Mouse (Mus musculus) c-Kit-positive CD71-positive TER-119-positive erythroid progenitor cells, embryonic 14.5 days (primary cell): ENCODE data around the gene Lax1.
"Not testable (repeated sequence)": the region's sequence is repeated elsewhere in the genome, so short reads cannot be mapped to it uniquely, and the experiment has no call there.

Experiments
- DNase-seq: peaks from one replicate; pipeline ENCODE4 v3.0.0-alpha.2; 2013; ENCODE audit warnings: low spot score

Gene Lax1

DNA sequence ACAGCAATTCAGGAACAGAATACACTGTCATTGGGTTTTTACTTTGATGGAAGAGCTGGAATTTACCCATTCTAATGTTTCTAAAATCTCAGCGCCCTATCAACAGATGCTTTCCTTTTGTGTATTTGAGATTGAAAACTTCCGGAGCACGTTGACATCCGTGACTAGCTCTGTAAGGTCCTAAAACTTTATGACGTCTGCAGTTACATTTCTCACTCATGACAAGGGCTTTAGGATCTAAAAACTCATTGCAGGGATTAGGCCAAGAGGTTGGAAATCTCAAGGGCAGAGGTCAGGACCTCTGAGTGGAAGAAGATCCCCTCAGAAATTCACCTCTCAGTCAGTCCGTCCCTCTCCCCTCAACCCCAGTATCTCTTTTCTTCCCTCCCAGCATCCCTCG is 1.6 kb downstream of the Lax1 start:
- DNase-seq = no peak

DNA sequence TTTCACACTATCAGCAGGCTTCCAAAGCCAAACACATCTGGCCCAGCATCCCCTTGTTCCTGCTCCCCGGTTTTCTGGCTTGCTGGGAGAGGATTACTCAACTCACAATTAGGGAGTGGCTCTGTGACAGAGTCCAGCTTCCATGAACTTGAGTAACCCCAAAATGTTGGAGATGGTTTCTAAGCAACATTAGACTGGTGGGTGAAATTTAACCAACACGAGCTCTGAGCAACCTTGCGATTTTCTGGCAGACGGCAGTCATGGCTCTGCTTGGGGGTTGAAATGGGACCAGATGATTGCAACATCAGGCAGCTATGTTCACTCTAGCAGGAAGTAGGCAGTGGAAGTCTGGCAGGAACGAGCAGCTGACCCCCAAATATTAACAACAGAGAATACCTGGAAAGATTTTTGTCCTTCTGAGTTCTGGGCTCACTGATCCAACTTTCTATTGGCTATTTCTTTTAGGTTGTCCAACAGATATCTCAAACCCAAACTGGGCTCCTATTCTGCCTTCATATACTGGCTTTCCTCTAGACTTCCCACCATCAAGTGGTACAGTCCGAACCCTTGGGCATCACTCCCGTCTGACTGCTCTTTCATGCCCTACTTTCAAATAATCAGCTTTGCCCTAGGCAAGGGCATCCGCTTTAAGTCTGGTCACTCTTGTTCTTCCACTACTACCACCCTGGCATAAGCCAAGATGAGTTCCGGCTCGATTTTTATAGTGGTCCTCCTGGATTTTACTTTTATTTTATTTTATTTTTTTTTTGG is 4.0 kb downstream of the Lax1 start:
- no peak for DNase-seq

DNA sequence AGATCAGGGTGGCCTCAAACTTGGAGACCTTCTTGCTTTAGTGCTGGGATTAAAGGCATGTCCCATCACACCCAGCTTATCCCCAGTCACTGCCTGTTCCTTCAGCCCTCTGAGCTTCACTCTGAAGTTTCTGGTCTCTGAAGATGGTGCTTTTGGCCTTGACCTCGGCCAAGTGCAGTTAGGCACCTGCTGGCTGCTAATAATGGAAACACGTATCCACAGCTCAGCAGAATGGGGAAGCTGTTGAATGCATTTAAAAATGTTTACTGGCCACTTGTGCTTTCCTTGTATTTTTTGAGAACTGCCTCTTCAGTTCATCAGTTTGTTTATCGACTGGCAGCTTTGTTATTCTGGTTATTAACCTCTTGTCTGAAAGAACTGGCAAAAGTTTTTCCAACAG is 18.1 kb downstream of the Lax1 start:
- DNase-seq = no peak

DNA sequence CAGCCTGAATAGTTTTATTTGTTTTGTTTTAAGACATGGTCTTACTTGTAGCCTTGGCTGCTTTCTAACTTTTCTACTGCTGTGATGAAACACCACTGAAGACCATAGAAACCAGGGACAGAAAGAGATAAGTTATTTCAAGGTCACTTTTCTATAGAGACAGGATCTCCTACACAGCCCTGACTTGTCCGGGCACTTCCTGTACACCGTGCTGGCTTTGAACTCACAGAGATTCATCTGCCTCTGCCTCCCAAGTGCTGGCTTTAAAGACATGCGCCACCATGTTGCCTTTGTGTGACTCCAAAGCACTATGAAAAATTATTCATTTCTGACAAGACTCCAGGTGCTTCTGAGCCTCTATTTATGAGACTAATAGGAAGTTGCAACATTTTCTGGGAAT is 18.6 kb downstream of the Lax1 start:
- no peak for DNase-seq

DNA sequence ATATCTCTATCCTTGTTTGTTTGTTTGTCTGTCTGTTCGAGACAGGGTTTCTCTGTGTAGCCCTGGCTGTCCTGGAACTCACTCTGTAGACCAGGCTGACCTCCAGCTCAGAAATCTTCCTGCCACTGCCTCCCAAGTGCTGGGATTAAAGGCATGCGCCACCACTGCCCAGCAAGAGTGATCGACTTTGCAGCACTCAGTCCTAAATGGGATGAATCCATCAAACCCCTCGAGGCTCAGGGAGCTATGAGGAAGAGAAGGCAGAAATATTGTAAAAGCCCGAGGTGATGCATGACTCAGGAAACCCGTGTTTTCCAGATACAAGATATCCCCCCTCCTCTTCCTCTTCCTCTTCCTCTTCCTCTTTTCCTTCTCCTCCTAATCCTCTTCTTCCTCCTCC is 19.1 kb downstream of the Lax1 start:
- no peak for DNase-seq

DNA sequence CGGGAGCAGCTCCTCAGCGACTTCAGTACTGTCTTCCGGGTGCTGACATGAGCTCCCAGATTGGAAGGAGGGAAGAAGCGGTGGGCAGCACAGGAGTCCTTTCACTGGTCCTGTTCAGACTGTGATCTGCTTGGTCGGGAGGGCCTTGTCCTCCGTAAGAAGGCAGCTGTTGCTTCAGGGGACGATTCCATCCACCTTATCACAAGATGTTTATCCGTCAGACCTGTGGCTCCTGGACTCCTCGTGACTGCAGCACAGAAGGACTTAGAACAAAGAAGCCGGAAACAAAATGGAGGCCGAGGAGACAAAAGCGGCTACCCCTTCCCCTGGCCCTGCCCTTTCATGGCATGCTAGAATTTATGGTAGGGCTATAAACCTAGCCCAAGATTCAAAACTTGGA is 19.7 kb downstream of the Lax1 start:
- DNase-seq = no peak

DNA sequence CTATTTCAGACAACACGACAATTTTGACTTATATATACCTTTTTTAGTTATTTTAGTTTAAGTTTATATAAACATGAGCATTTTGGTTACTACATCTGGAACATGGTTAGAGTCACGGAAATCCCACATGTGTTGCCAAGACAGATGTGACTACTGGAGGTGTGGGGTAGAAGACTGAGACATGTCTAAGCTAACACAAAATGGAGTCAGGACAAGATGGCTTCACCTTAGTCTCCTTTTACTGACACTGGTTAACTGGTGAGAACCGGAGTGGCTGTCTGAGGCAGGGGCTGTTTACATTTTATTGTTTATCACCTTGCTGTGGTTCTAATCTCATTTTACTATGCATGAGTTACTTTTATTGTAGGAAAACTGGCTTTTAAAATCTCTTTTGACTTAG is 21.3 kb downstream of the Lax1 start:
- no peak for DNase-seq

DNA sequence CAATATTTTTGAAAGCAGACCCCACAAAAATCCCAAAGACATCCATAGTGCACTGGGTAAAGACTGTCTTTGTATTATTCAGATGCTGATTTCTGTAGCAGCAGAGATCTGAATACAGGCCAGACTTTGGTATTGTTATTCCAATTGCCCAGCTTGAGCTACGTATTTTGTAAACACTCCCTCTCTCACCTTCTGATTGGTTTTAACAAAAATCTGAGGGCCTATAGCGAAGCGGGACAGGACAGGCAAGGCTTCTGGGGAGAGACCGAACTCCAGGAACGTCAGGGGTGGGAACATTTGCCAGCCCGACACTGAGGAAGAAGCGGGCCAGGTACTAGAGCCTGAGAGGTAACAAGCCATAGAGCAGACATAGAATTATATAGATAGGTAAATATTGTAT is 22.2 kb downstream of the Lax1 start:
- no peak for DNase-seq

DNA sequence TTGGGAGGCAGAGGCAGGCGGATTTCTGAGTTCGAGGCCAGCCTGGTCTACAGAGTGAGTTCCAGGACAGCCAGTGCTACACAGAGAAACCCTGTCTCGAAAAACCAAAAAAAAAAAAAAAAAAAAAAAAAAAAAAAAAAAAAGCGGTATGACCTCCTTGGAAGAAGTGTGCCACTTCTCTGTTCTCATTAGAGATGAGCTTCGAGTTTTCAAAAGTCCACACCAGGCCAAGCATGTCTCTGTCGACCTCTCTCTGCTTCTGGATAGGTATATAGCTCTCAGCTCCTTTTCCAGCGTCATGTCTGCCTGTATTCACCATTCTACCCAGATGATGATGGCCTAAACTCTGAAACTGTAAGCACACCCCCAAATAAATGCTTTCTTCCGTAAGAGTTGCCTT is 24.2 kb downstream of the Lax1 start:
- not testable (repeated sequence) for DNase-seq

DNA sequence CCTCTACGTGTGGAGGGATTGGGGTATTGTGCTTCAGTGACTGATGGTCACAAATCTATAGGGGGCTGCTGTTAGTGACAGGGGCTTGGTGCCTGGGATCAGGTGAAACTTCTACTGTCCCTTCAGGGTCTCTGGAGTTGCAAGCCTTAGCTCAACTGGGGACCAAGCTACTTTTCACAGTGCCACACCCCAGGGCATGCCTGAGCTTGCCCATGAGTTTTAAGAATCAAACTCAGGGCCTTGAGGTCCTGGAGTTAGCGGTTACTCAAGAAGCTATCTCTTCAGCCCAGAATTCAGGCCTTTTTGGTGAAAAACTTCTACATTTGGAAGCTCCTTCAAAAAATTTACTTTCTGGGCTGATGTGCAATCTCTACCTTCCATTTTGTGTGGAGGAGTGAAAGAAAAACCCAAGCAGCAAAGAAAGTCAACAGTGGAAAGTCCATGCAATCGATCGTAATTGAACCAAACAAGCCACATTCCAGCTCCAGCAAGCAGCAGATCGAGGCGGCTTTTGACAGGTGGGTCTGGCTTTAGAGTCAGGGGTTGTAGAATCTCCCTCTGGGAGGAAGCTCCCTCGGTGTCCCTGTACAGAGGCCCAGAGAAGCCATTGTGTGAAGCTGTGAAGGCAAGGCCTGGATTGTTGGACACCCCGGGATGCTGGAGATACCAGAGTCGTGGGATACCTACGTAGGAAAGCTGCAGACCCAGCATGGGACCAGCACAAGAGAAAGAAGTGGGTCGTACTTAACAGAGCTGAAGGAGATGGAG is 25.5 kb downstream of the Lax1 start:
- no peak for DNase-seq

DNA sequence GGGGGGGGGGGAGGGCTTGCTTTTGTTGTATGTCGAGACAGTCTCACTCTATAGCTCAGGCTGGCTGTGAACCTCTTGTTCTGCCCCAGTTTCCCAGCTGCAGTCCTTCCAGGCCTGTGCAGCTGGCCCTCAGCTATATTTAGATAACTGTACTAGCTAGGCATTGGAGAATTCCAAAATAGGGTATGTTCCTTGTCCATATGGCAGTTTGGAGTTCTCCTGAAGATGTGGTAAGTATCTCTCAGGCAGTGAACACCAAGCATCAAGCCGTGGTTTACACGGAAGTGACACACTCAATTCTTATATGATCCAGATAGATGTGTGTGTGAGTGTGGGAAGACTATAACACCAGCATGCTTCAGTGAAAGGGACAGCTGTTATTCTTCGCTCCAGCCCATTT is 26.5 kb downstream of the Lax1 start:
- DNase-seq = no peak

DNA sequence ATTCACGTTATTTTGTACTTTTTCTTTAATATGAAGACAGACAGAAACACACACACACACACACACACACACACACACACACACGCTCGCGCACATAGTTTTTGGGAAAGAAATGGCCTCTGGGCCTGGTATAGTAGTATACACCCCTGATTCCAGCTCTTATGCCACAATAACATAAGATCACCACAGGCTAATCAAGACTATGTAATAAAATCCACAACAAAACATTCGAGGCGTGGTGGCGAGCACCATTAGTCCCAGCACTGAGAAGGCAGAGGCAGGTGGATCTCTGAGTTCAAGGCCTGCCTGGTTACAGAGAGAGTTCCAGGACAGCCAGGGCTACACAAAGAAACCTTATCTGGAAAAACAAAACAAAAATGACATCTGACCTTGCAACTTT is 27.0 kb downstream of the Lax1 start:
- DNase-seq = no peak

DNA sequence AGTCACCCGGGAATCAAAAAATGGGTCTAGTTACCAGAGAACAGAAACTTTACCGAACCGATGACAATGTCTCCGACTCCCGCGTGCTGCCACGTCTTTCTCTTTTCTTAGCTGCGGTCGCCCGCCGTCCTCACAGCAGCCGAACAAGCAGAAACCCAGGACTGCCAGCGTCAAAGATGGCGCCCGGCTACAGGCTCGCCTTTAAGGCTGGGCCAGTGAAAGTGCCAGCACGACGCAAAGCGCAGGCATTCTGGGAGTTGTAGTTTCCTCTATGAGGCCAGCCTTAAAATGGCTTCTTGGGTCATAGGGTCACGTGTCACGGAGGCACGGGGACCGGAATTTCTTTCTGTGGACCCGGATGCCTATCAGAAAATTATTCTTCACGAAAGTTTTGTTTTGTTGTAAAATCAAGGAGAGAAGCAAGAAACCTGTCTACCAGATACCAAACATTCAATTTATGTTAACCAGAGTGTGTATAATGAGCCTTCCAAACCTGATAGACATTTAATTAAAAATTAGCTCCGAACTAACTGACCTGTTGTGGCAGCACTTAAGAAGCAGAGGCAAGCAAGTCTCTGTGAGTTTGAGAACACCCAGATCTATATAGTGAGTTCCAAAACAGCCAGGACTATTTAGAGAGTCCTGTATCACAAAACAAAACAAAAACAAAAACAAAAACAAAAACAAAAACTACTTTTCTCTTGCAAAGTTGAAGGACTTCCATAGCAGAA is 28.5 kb downstream of the Lax1 start, which contains the start of gene Gm38394:
Gm38394 (minus strand) TSS at position 116 of the 731 bp plus-strand sequence.
- DNase-seq = peak; percentile 94

DNA sequence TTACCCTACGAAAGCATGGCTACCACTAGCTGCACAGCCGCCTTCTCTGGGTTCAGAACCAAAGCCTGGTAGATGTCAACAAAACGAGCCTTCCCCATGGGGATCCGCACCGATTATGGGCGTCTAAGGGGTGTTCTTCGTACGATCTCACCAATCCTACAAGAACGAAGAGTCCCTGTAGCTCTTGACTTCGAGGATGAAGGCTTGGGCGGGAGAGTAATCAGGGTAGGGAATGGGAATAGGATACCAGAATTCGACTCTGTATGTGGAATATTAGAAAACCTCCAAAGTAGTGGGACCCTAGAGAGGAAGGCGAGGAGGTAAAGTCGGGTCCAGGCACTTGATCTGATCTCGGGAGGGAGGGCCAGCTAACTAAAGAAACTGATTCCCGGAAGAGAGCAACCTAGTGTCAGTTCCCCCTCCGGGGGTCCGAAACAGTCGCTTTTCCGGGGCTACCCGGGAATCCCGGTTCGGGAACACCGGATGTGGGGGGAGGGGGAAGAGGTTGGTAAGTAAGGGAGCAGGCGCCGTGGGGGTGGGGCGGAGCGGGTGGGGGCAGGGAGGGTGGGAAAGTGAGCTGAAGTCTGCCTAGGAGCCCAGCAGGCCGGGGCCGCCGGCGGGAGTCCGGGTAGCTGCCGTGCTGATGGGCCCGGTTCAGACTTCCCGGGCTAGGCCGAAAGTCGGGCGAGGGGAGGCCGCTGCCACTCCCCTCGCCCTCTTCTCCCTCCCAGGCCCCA is 29.3 kb downstream of the Lax1 start, which contains the start of gene Zbed6:
Zbed6 (minus strand) TSS at position 420 of the 737 bp plus-strand sequence.
- DNase-seq = peak; percentile 33

DNA sequence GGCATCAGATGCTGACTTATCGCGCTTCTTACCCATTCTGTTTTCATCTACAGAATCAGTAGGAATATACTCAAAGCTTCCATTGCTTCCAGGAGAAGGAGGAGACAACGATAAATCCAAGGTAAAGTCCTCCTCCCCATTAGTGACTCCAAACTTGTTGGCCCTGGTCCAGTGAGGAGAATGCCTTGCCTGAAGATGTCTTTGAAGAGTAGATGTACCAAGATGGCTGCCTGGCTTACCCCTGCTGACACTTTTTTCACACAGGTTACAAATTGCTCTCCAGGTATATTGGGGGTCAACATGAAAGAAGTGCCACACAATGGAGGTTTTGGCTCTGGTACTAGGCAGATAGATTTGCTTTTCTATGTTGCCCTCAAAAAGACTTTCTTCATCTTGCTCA is 31.0 kb downstream of the Lax1 start:
- DNase-seq = no peak

DNA sequence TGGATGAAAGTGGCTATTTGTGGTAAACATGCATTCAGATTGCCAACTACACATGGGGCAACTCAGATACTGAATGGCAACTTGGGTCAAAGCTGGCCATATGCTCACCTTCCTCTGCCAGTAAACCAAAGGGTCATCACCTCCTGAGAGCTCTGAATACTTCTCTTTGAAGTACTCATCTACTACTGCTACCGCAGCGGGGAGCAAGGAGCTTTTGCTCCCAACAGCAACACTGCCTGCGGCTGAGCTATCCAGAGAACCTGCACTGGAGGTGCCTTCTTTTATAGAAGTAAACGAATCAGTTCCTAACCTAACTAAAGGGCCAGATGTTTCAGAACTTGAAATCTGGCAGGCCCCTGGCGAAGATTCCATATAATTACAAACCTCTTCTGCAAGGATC is 33.1 kb downstream of the Lax1 start:
- no peak for DNase-seq

DNA sequence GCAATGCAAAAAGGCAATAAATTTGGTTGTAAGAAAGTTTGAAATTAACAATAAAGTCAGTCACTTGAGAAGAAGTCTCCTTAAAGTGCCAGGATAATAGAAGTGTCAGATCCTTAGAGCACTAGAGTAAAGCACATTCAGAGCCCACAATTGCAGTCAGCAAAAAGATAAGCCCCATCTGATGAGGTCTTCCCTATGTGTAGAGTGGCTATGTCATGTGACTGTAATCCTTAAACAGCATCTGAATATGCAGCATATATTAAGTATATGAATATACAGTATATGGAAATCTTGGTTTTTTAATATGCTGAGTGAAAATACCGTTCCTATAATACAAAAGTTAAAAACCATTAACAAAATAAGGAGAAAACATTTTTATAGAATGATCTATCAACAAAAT is 36.9 kb downstream of the Lax1 start:
- DNase-seq = no peak

DNA sequence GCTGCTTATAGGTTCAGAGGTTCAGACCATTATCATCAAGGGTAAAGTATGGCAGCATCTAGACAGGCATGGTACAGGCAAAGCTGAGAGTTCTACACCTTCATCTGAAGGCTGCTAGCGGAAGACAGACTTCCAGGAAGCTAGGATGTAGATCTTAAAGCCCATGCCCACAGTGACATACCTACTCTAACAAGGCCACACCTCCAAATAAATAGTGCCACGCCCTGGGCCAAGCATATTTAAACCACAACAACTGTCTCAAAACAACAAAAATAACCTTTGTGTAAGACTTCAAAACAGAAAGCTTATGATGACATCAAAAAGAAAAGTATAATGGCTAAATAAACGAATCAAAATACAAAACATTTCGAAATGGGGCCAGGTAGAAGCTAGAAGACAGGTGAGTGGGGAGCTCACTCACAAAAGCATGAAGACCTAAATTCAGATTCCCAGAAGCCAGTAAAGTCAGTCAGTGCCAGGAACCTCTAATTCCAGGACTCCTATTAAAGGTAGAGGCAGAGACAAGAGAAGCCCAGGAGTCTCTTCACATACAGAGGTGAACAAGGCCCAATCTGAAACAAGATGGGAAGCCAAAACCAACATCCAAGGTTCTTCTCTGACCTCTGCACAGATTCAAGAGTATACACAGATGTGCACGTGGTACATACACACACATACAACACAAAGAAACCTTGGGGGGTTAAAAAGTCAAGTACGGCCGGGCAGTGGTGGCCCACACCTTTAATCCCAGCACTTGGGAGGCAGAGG is 39.4 kb downstream of the Lax1 start:
- no peak for DNase-seq

DNA sequence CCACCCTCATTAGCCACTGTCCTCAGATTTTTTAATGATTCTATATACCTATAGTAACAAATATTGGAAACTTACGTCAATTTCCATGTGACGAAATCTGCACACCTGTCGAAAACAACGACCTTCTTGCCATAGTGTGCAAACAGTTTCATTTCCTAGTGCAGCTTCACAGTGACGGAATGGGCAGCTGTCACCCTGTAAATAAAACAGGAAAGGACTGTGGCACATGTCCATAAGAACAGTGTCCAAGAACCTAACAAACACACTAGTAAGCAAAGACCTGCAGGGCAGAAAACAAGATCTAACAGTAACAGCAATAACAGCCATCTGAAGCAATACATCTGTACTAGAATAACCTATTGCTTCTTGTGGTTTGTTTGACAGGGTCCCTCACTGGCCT is 44.3 kb downstream of the Lax1 start:
- no peak for DNase-seq

DNA sequence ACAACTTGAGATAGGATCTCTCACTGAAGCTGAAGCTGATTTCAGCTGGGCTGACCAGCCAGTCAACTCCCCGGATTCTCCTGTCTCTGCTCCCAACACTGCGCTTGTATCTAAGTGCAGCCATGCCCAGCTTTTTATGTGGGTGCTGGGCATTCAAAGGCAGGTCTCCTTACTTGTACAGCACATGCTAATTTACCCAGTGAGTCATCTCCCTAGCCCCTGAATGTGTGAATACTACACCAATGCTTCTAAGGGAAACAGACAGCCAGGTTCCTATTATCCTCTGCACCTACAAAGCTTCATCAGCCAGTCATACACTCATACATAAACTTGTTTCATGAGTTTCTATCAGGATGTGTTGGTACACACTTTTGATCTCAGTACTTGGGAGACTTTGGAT is 48.7 kb downstream of the Lax1 start:
- DNase-seq = no peak

DNA sequence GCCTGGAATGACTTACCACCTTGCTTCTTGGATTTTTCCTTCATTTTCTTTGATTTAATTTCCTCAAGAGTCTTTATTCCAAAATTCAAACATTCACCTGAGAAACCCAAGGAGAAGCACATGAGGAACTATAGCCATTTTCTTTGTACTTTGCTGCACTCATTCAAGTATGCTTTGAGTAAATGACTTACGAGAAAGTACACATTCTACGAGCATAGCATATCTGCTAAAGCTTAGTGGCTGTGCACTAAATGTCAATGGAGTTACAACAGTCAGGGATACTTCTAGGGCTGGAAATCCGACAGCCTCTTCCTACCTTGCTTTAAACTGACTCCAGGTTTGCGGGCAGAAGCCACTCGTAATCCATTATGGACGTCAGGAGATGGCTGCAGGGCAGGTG is 51.4 kb downstream of the Lax1 start:
- DNase-seq = no peak
